Mouse (Mus musculus): ENCODE results near the gene Gjc1.

The Gjc1 gene

GRCm38 (mm10) chr11:102814881-102815280, 4.6 kb downstream of the Gjc1 start:
- no peak for DNase-seq (ENCODE audit: low read depth, low spot score)

- no peak for DNase-seq (ENCODE audit: low read depth, low spot score)
Measured at GRCm38 (mm10) chr11:102810721-102811485, 8.6 kb downstream of the Gjc1 start.

GRCm38 (mm10) chr11:102808246-102808645, 11.3 kb downstream of the Gjc1 start:
- no peak for DNase-seq (ENCODE audit: low read depth, low spot score)

GRCm38 (mm10) chr11:102803453-102803852, 16.0 kb downstream of the Gjc1 start:
- no peak for DNase-seq (ENCODE audit: low read depth, low spot score)

GRCm38 (mm10) chr11:102794157-102794556, 25.3 kb downstream of the Gjc1 start:
- DNase-seq (ENCODE audit: low read depth, low spot score): no peak

- DNase-seq (ENCODE audit: low read depth, low spot score): no peak
Measured at GRCm38 (mm10) chr11:102791682-102792445, 27.6 kb downstream of the Gjc1 start.

- no peak for DNase-seq (ENCODE audit: low read depth, low spot score)
Measured at GRCm38 (mm10) chr11:102787688-102788177, 31.8 kb downstream of the Gjc1 start.

- DNase-seq (ENCODE audit: low read depth, low spot score): no peak
Measured at GRCm38 (mm10) chr11:102783443-102783842, 36.1 kb downstream of the Gjc1 start.

GRCm38 (mm10) chr11:102781523-102781922, 38.0 kb downstream of the Gjc1 start:
- no peak for DNase-seq (ENCODE audit: low read depth, low spot score)

GRCm38 (mm10) chr11:102780986-102781351, 38.5 kb downstream of the Gjc1 start:
- DNase-seq (ENCODE audit: low read depth, low spot score): no peak

GRCm38 (mm10) chr11:102780271-102780985, 39.1 kb downstream of the Gjc1 start:
- no peak for DNase-seq (ENCODE audit: low read depth, low spot score)

- no peak for DNase-seq (ENCODE audit: low read depth, low spot score)
Measured at GRCm38 (mm10) chr11:102779824-102780223, 39.7 kb downstream of the Gjc1 start.

- DNase-seq (ENCODE audit: low read depth, low spot score): no peak
Measured at GRCm38 (mm10) chr11:102779081-102779638, 40.3 kb downstream of the Gjc1 start.

GRCm38 (mm10) chr11:102778597-102778996, 40.9 kb downstream of the Gjc1 start:
- DNase-seq (ENCODE audit: low read depth, low spot score): no peak

GRCm38 (mm10) chr11:102778165-102778564, 41.3 kb downstream of the Gjc1 start:
- no peak for DNase-seq (ENCODE audit: low read depth, low spot score)

- no peak for DNase-seq (ENCODE audit: low read depth, low spot score)
Measured at GRCm38 (mm10) chr11:102777598-102777997, 41.9 kb downstream of the Gjc1 start.

GRCm38 (mm10) chr11:102774621-102775141, 44.8 kb downstream of the Gjc1 start:
- no peak for DNase-seq (ENCODE audit: low read depth, low spot score)

- no peak for DNase-seq (ENCODE audit: low read depth, low spot score)
Measured at GRCm38 (mm10) chr11:102773713-102774611, 45.5 kb downstream of the Gjc1 start.

GRCm38 (mm10) chr11:102772771-102773700, 46.5 kb downstream of the Gjc1 start:
- no peak for DNase-seq (ENCODE audit: low read depth, low spot score)

Measured in retina, postnatal 7 days (tissue).